Mouse (Mus musculus) cerebellum, adult 2 months (tissue): Measurements from ENCODE around the gene Olfr47.

Experiments used
- CTCF ChIP-seq: fragments of 200-500 bp; IDR thresholded peaks from 2 replicates; pipeline ENCODE4 v1.5.1; 2011; ENCODE audit warnings: low read depth, mild to moderate bottlenecking, control low read depth, low read length, moderate library complexity, borderline replicate concordance; ENCODE audit not compliant: insufficient read depth
- POLR2A ChIP-seq: fragments of 200-500 bp; IDR thresholded peaks from 2 replicates; pipeline ENCODE4 v1.6.1; 2011; ENCODE audit warnings: low read length, control low read depth, borderline replicate concordance; ENCODE audit not compliant: insufficient read depth

- TF ChIP-seq CTCF (no peak), POLR2A (no peak)
Observed at GRCm38 (mm10) chr6:43190986-43191385, 40.3 kb upstream of the Olfr47 start.
